Mouse (Mus musculus): ENCODE measurements at regions not wholly inside any gene's neighbourhood (a gene's known extent, or its start where the extent isn't known, plus 50 kb on each side); places are given as distances from the start of the nearest gene placed in this dataset.
A peak's percentile ranks its signal among the peaks of the same experiment; 100 is the strongest.

GRCm38 (mm10) chr5:51763599-51763998, 196.1 kb upstream of the Ppargc1a start:
- no peak for DNase-seq (ENCODE audit: low spot score)

- DNase-seq (ENCODE audit: low spot score), result no peak
Observed at GRCm38 (mm10) chr5:51762352-51762751, 194.8 kb upstream of the Ppargc1a start.

GRCm38 (mm10) chr5:51758289-51758688, 190.8 kb upstream of the Ppargc1a start:
- DNase-seq (ENCODE audit: low spot score), result no peak

- DNase-seq (ENCODE audit: low spot score), result no peak
Observed at GRCm38 (mm10) chr5:51757864-51758263, 190.3 kb upstream of the Ppargc1a start.

GRCm38 (mm10) chr5:51752024-51752423, 184.5 kb upstream of the Ppargc1a start:
- no peak for DNase-seq (ENCODE audit: low spot score)

GRCm38 (mm10) chr5:51750456-51750855, 182.9 kb upstream of the Ppargc1a start:
- DNase-seq (ENCODE audit: low spot score), result no peak

GRCm38 (mm10) chr5:51740893-51741292, 173.4 kb upstream of the Ppargc1a start:
- no peak for DNase-seq (ENCODE audit: low spot score)

- no peak for DNase-seq (ENCODE audit: low spot score)
Observed at GRCm38 (mm10) chr5:51730241-51730640, 162.7 kb upstream of the Ppargc1a start.

GRCm38 (mm10) chr5:51729771-51730170, 162.2 kb upstream of the Ppargc1a start:
- DNase-seq (ENCODE audit: low spot score), result no peak

- DNase-seq (ENCODE audit: low spot score), result no peak
Observed at GRCm38 (mm10) chr5:51726762-51727161, 159.2 kb upstream of the Ppargc1a start.

GRCm38 (mm10) chr5:51718911-51719310, 151.4 kb upstream of the Ppargc1a start:
- no peak for DNase-seq (ENCODE audit: low spot score)

- DNase-seq (ENCODE audit: low spot score), result no peak
Observed at GRCm38 (mm10) chr5:51718451-51718850, 150.9 kb upstream of the Ppargc1a start.

GRCm38 (mm10) chr5:51711860-51712560, 144.5 kb upstream of the Ppargc1a start:
- DNase-seq (ENCODE audit: low spot score), result no peak

- no peak for DNase-seq (ENCODE audit: low spot score)
Observed at GRCm38 (mm10) chr5:51710664-51711063, 143.1 kb upstream of the Ppargc1a start.

- DNase-seq (ENCODE audit: low spot score), result no peak
Observed at GRCm38 (mm10) chr5:51709447-51709991, 142.0 kb upstream of the Ppargc1a start.

- DNase-seq (ENCODE audit: low spot score), result no peak
Observed at GRCm38 (mm10) chr5:51679884-51680283, 112.4 kb upstream of the Ppargc1a start.

GRCm38 (mm10) chr5:51671190-51671589, 103.7 kb upstream of the Ppargc1a start:
- DNase-seq (ENCODE audit: low spot score), result peak; percentile 5

GRCm38 (mm10) chr5:51665241-51665640, 97.7 kb upstream of the Ppargc1a start:
- DNase-seq (ENCODE audit: low spot score), result no peak

- DNase-seq (ENCODE audit: low spot score), result no peak
Observed at GRCm38 (mm10) chr5:51658232-51658896, 90.8 kb upstream of the Ppargc1a start.

GRCm38 (mm10) chr5:51653507-51653906, 86.0 kb upstream of the Ppargc1a start:
- DNase-seq (ENCODE audit: low spot score), result no peak

GRCm38 (mm10) chr5:51624400-51624799, 56.9 kb upstream of the Ppargc1a start:
- no peak for DNase-seq (ENCODE audit: low spot score)
